Mouse (Mus musculus) ovary, adult 18-20 months (tissue): ENCODE measurements around the gene 1700080O16Rik.

Experiments
- DNase-seq: peaks from one replicate; pipeline ENCODE4 v3.0.0; 2022; ENCODE audit warnings: low spot score, mixed read lengths

Gene 1700080O16Rik

DNA sequence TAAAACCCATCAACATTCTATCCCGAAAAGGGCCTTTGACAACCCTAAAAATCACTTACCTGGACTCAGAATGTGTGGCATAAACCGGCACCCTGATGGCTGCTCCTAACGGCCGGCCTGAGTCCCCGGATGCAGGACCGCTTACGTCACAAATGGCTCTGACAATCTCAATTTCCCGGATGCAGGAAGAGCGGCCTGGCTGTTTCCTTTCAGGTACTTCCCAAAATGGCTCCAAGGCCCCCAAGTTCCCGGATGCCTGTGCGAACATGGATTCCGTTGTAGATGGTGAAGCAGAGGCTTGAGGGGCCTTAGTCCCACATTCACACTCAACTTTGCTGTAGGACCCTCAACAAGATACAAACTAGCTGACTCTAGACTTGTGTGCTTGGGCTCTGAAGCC lies at the start of gene 1700080O16Rik:
Gene 1700080O16Rik, minus strand, starts transcription at position 101 of the 400 bp plus-strand sequence.
- DNase-seq = no peak

- DNase-seq = no peak
Observed at GRCm38 (mm10) chrX:52017660-52018059, 45.1 kb upstream of the 1700080O16Rik start.

- no peak for DNase-seq
Observed at GRCm38 (mm10) chrX:52000072-52000471, 27.5 kb upstream of the 1700080O16Rik start.

GRCm38 (mm10) chrX:51999426-51999825 lies 26.9 kb upstream of the 1700080O16Rik start:
- no peak for DNase-seq

GRCm38 (mm10) chrX:51976361-51976760 lies 3.8 kb upstream of the 1700080O16Rik start:
- peak; percentile 55 for DNase-seq

DNA sequence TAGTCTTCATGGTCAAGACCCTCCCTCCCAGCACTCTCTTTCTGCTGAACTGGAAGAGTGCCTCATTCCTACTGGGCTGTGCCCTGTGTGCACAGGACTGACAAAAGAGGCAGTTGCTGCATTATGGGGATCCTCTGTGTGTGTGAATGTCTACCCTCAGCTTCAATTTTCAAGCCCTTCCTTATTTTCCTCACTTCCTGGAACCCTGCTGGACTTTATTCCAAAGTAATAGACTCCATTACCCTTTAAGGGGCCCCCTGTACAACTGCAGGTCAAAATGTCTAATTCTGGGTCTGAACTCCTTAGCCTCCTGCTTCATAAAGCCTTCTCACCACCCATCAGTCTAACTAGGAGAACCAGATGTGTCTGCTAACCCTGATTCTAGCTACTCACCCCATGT lies 2.0 kb upstream of the 1700080O16Rik start:
- DNase-seq = no peak

- DNase-seq = peak; percentile 24
Observed at GRCm38 (mm10) chrX:51948071-51948470, 24.5 kb downstream of the 1700080O16Rik start.

GRCm38 (mm10) chrX:51938076-51938475 lies 34.5 kb downstream of the 1700080O16Rik start:
- DNase-seq = no peak

DNA sequence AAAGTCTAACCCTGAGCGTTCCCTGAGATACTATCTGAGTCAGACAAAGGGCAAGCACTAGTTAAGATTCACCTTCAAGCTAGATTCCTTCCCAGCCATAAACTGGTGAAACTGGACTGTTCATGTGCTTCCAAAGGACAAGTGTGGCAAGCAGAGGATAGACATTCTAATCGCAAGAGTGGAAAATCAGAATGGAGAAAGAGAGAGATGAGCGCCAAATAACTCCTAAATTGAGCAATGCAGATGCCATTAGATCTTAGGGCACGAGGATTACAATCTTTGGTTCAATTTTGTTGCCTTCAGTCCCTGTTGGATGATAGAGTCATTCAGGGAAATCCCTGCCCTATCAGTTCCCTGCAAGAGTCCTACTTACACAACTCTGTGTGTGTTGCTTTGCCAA lies 53.5 kb downstream of the 1700080O16Rik start:
- DNase-seq = no peak
